Mouse (Mus musculus) thymus, postnatal 4 days (tissue): Measurements from ENCODE around the gene Rhobtb1.

Experiments
- DNase-seq: peaks from one replicate; pipeline ENCODE4 v3.0.0; 2021

The Rhobtb1 gene

GRCm38 (mm10) chr10:69328029-69328655, 176.9 kb downstream of the Rhobtb1 start:
- DNase-seq: no peak

- no peak for DNase-seq
Observed at GRCm38 (mm10) chr10:69328656-69329046, 177.4 kb downstream of the Rhobtb1 start.

DNA sequence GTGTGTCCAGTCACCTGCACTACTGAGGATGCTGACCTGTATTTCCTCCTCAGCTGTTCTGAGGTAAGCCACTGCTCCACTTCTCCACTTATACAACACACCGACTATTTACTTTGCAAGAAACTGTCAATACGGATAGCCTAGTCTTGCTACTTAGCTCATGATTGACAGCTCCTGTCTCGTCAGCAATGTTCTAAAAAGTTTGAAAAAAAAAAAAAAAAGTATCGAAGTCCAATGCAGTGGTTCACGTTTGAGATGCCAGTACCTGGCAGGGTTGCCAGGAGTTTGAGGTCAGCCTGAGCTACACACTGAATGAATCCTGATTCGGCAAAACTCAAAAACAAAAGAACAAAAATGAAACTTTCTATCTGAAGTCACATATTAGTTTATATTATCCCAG, 180.0 kb downstream of the Rhobtb1 start:
- DNase-seq: no peak

DNA sequence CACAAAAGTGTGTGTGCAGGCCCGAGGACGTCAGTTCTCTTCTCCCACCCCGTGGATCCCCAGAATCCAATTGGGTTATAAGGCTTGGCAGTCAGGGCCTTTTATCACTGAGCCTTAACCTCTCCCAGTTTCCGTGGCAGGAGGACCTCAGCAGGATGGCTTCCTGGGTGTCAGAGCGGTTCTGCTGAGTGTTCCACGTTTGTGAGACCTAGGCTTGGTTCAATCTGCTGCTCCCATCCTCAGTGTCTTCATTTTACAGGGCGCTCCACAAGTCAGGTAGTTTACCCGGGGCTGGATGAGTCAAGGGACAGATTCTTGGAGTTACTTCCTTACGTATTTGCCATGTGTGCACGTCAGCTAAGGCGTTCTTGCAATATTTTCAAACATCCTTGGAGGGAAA, 182.0 kb downstream of the Rhobtb1 start:
- DNase-seq: no peak

GRCm38 (mm10) chr10:69334271-69335194, 183.3 kb downstream of the Rhobtb1 start:
- DNase-seq: no peak

- no peak for DNase-seq
Observed at GRCm38 (mm10) chr10:69335195-69335536, 183.9 kb downstream of the Rhobtb1 start.

DNA sequence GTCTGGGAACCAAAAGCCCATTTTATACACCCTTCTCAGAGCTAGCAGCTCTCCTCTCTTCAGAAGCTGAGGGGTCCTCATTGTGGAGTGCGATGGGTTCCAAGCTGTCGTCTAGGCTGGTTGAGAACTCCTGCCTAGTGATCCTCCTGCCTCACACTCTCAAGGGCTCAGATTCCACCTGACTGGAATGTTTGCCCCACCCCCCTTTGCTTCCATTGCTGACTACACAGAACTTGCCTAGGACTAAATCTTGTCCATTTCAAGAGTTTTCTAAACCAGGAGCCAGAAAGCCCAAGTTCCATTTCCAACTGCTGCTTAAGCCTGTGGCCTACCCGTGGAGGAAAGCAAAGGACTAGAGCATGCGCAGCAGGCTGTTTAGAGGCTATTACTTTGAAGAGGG, 184.4 kb downstream of the Rhobtb1 start:
- DNase-seq: no peak

- DNase-seq: no peak
Observed at GRCm38 (mm10) chr10:69336219-69336618, 185.0 kb downstream of the Rhobtb1 start.

GRCm38 (mm10) chr10:69340001-69340400, 188.8 kb downstream of the Rhobtb1 start:
- DNase-seq: no peak
